Mouse (Mus musculus) forebrain, embryonic 15.5 days (tissue): ENCODE results near the gene Mblac1. TPM values are rescaled to one million over a fixed set of nuclear protein-coding genes. Genes with fewer than 3 reads are reported as not detected.
"Not testable (repeated sequence)": the region's sequence is repeated elsewhere in the genome, so short reads cannot be mapped to it uniquely, and the experiment has no call there.

Source experiments
- ATAC-seq: fragments of 200-750 bp; cut with Nextera tagmentation; replicated peaks from 2 replicates; pipeline ENCODE4 v1.8.0; 2017; ENCODE audit warnings: mild to moderate bottlenecking, moderate TSS enrichment, moderate library complexity
- H3K27ac ChIP-seq: fragments of 300-500 bp; sonication (generic); replicated peaks from 2 replicates; pipeline ENCODE4 v1.5.1; 2015; ENCODE audit warnings: mild to moderate bottlenecking, inconsistent platforms
- H3K27me3 ChIP-seq: fragments of 300-500 bp; sonication (generic); 2 replicates; pipeline ENCODE4 v1.6.1; 2015; ENCODE audit warnings: inconsistent platforms
- H3K36me3 ChIP-seq: fragments of 300-500 bp; sonication (generic); 2 replicates; pipeline ENCODE4 v1.6.1; 2015; ENCODE audit warnings: mild to moderate bottlenecking, inconsistent platforms
- H3K4me1 ChIP-seq: fragments of 300-500 bp; sonication (generic); 2 replicates; pipeline ENCODE4 v1.6.1; 2015; ENCODE audit warnings: inconsistent platforms
- H3K4me2 ChIP-seq: fragments of 300-500 bp; sonication (generic); replicated peaks from 2 replicates; pipeline ENCODE4 v1.6.1; 2015; ENCODE audit warnings: mild to moderate bottlenecking, inconsistent platforms
- H3K4me3 ChIP-seq: fragments of 300-500 bp; sonication (generic); 2 replicates; pipeline ENCODE4 v1.5.1; 2015; ENCODE audit warnings: mild to moderate bottlenecking, inconsistent platforms
- H3K9ac ChIP-seq: fragments of 300-500 bp; sonication (generic); replicated peaks from 2 replicates; pipeline ENCODE4 v1.6.1; 2015; ENCODE audit warnings: mild to moderate bottlenecking, inconsistent platforms
- H3K9me3 ChIP-seq: fragments of 300-500 bp; sonication (generic); 2 replicates; pipeline ENCODE4 v1.6.1; 2016; ENCODE audit warnings: inconsistent platforms
- WGBS: fragments of 180-500 bp; shearing (Covaris S2); methylation state at CpG from one replicate; pipeline ENCODE4 v1.1.7; 2015; ENCODE audit warnings: mixed read lengths; 5-methylcytosine and 5-hydroxymethylcytosine counted together
- polyA plus RNA-seq: library from polyadenylated mRNA; unstranded; fragments of >200 nt; fragmentation: Nextera tagmentation; extraction: Ambion mirVana; gene quantifications from 2 replicates; pipeline ENCODE4 v1.2.1, GENCODE M21; 2015

Mblac1 gene
- polyA plus RNA-seq, 1 experiment from 2014 or later: 12.9 TPM

- Histone ChIP-seq H3K36me3 (peaks cover 47% of the 10 kb centered on the region), H3K9ac (no peak overlapping the region), H3K27me3 (no peaks in the 10 kb centered on the region), H3K27ac (no peak overlapping the region), H3K4me1 (peaks cover 31% of the 10 kb centered on the region), H3K4me2 (peak overlapping the region; percentile 41; the same call in 1 of the 2 replicates), H3K4me3 (peak overlapping the region; percentile 83), H3K9me3 (no peaks in the 10 kb centered on the region)
- no peak for ATAC-seq
- 86% methylated on average over 3 of the region's 3 CpGs for WGBS
Measured at GRCm38 (mm10) chr5:138173217-138173616, 20.9 kb upstream of the Mblac1 start.

- H3K4me1 ChIP-seq: peaks cover 21% of the 10 kb centered on the region
- peak within 1 kb of the TSS; percentile 84 for H3K27ac ChIP-seq
- under 1% methylated on average over 31 of the region's 31 CpGs for WGBS
- peaks cover 34% of the 10 kb centered on the region for H3K36me3 ChIP-seq
- H3K9me3 ChIP-seq: no peaks in the 10 kb centered on the region
- no peaks in the 10 kb centered on the region for H3K27me3 ChIP-seq
- H3K9ac ChIP-seq: peak within 1 kb of the TSS; percentile 81
- peak; percentile 84 for ATAC-seq
- H3K4me3 ChIP-seq: peak within 1 kb of the TSS; percentile 70
- H3K4me2 ChIP-seq: peak within 1 kb of the TSS; percentile 70
Measured at GRCm38 (mm10) chr5:138186950-138187638, 7.0 kb upstream of the Mblac1 start, which contains the start of the genes Taf6 and Cnpy4. TSS of gene Taf6 (minus strand) at chr5:138187451. TSS of gene Cnpy4 (plus strand) at chr5:138187485.

GRCm38 (mm10) chr5:138187661-138188306 is 6.3 kb upstream of the Mblac1 start:
- peak; percentile 92 for ATAC-seq
- peak overlapping the region; percentile 81 for H3K9ac ChIP-seq
- H3K9me3 ChIP-seq: no peaks in the 10 kb centered on the region
- H3K27ac ChIP-seq: peak overlapping the region; percentile 84
- H3K36me3 ChIP-seq: peaks cover 29% of the 10 kb centered on the region
- no peaks in the 10 kb centered on the region for H3K27me3 ChIP-seq
- peaks cover 21% of the 10 kb centered on the region for H3K4me1 ChIP-seq
- peak overlapping the region; percentile 70 for H3K4me3 ChIP-seq
- under 1% methylated on average over 10 of the region's 10 CpGs for WGBS
- H3K4me2 ChIP-seq: peak overlapping the region; percentile 70

GRCm38 (mm10) chr5:138194755-138195345 is 736 bp downstream of the Mblac1 start:
- ATAC-seq: peak; percentile 71
- under 1% methylated on average over 29 of the region's 29 CpGs for WGBS
- Histone ChIP-seq H3K4me1 (peaks cover 21% of the 10 kb centered on the region), H3K36me3 (peaks cover 21% of the 10 kb centered on the region), H3K9ac (peak overlapping the region; percentile 88), H3K4me3 (peak overlapping the region; percentile 85), H3K27ac (peak overlapping the region; percentile 86), H3K27me3 (no peaks in the 10 kb centered on the region), H3K4me2 (peak overlapping the region; percentile 94), H3K9me3 (no peaks in the 10 kb centered on the region)

GRCm38 (mm10) chr5:138195463-138195862 is 1.3 kb downstream of the Mblac1 start:
- 73% methylated on average over 7 of the region's 7 CpGs for WGBS
- H3K27ac ChIP-seq: peak overlapping the region; percentile 86; the same call in 1 of the 2 replicates

GRCm38 (mm10) chr5:138199576-138199975 is 5.5 kb downstream of the Mblac1 start:
- H3K9ac ChIP-seq: no peak overlapping the region
- no peaks in the 10 kb centered on the region for H3K27me3 ChIP-seq
- WGBS: 5% methylated on average over 1 of the region's 1 CpGs
- no peaks in the 10 kb centered on the region for H3K36me3 ChIP-seq
- no peak for ATAC-seq
- H3K9me3 ChIP-seq: no peaks in the 10 kb centered on the region
- no peak overlapping the region for H3K4me3 ChIP-seq
- H3K4me1 ChIP-seq: peaks cover 15% of the 10 kb centered on the region
- H3K27ac ChIP-seq: no peak overlapping the region
- H3K4me2 ChIP-seq: no peak overlapping the region

More at GRCm38 (mm10) chr5:138195463-138195862, 1.3 kb downstream of the Mblac1 start:
- no peaks in the 10 kb centered on the region for H3K9me3 ChIP-seq
- H3K4me3 ChIP-seq: peak overlapping the region; percentile 85
- peak overlapping the region; percentile 94 for H3K4me2 ChIP-seq
- peak overlapping the region; percentile 88; the same call in 1 of the 2 replicates for H3K9ac ChIP-seq
- no peak for ATAC-seq
- H3K27me3 ChIP-seq: no peaks in the 10 kb centered on the region
- peaks cover 21% of the 10 kb centered on the region for H3K4me1 ChIP-seq
- H3K36me3 ChIP-seq: peaks cover 17% of the 10 kb centered on the region

GRCm38 (mm10) chr5:138202086-138202485 is 8.0 kb downstream of the Mblac1 start:
- Histone ChIP-seq H3K4me1 (no peaks in the 10 kb centered on the region), H3K27me3 (no peaks in the 10 kb centered on the region), H3K27ac (no peak overlapping the region), H3K36me3 (no peaks in the 10 kb centered on the region), H3K4me3 (no peak overlapping the region), H3K9ac (no peak overlapping the region), H3K4me2 (no peak overlapping the region), H3K9me3 (no peaks in the 10 kb centered on the region)
- no peak for ATAC-seq
- WGBS: 85% methylated on average over 3 of the region's 3 CpGs

GRCm38 (mm10) chr5:138207253-138207652 is 13.1 kb downstream of the Mblac1 start:
- H3K36me3 ChIP-seq: no peaks in the 10 kb centered on the region
- no peaks in the 10 kb centered on the region for H3K4me1 ChIP-seq
- 86% methylated on average over 1 of the region's 1 CpGs for whole genome bisulfite sequencing

GRCm38 (mm10) chr5:138207873-138208272 is 13.8 kb downstream of the Mblac1 start:
- H3K4me1 ChIP-seq: no peaks in the 10 kb centered on the region
- H3K9me3 ChIP-seq: no peaks in the 10 kb centered on the region
- no peak for ATAC-seq
- H3K9ac ChIP-seq: no peak overlapping the region
- no peaks in the 10 kb centered on the region for H3K36me3 ChIP-seq
- no peak overlapping the region for H3K4me3 ChIP-seq
- 82% methylated on average over 4 of the region's 4 CpGs for WGBS
- H3K4me2 ChIP-seq: no peak overlapping the region
- no peak overlapping the region for H3K27ac ChIP-seq
- no peaks in the 10 kb centered on the region for H3K27me3 ChIP-seq

More at GRCm38 (mm10) chr5:138207253-138207652, 13.1 kb downstream of the Mblac1 start:
- no peak overlapping the region for H3K4me2 ChIP-seq
- no peak overlapping the region for H3K27ac ChIP-seq
- no peak overlapping the region for H3K9ac ChIP-seq
- no peak for ATAC-seq
- H3K4me3 ChIP-seq: no peak overlapping the region
- no peaks in the 10 kb centered on the region for H3K9me3 ChIP-seq
- H3K27me3 ChIP-seq: no peaks in the 10 kb centered on the region

- WGBS: 95% methylated on average over 13 of the region's 13 CpGs
- ATAC-seq: not testable (repeated sequence)
Measured at GRCm38 (mm10) chr5:138216632-138217031, 22.5 kb downstream of the Mblac1 start.

GRCm38 (mm10) chr5:138219864-138220263 is 25.8 kb downstream of the Mblac1 start:
- no peak overlapping the region for H3K4me3 ChIP-seq
- no peak for ATAC-seq
- WGBS: 76% methylated on average over 2 of the region's 2 CpGs
- no peaks in the 10 kb centered on the region for H3K36me3 ChIP-seq
- H3K9me3 ChIP-seq: no peaks in the 10 kb centered on the region
- no peaks in the 10 kb centered on the region for H3K27me3 ChIP-seq
- H3K9ac ChIP-seq: no peak overlapping the region
- H3K4me2 ChIP-seq: no peak overlapping the region
- H3K4me1 ChIP-seq: no peaks in the 10 kb centered on the region
- H3K27ac ChIP-seq: no peak overlapping the region

More at GRCm38 (mm10) chr5:138216632-138217031, 22.5 kb downstream of the Mblac1 start:
- not testable (repeated sequence) for H3K4me3 ChIP-seq, H3K4me1 ChIP-seq, H3K27ac ChIP-seq, H3K4me2 ChIP-seq, H3K9ac ChIP-seq, H3K27me3 ChIP-seq, H3K9me3 ChIP-seq, H3K36me3 ChIP-seq

- no peak overlapping the region for H3K9ac ChIP-seq
Measured at GRCm38 (mm10) chr5:138222111-138222510, 28.0 kb downstream of the Mblac1 start.

More at GRCm38 (mm10) chr5:138222111-138222510, 28.0 kb downstream of the Mblac1 start:
- Histone ChIP-seq H3K27me3 (no peaks in the 10 kb centered on the region), H3K4me3 (no peak overlapping the region), H3K4me1 (no peaks in the 10 kb centered on the region), H3K27ac (no peak overlapping the region), H3K36me3 (no peaks in the 10 kb centered on the region), H3K4me2 (no peak overlapping the region), H3K9me3 (no peaks in the 10 kb centered on the region)
- ATAC-seq: no peak
- WGBS: 22% methylated on average over 4 of the region's 4 CpGs
